Mouse (Mus musculus) hindbrain, embryonic 10.5 days (tissue): ENCODE measurements around the gene Upf3a. TPM values are rescaled to one million over a fixed set of nuclear protein-coding genes. Genes with fewer than 3 reads are reported as not detected.
"Not testable (repeated sequence)": the region's sequence is repeated elsewhere in the genome, so short reads cannot be mapped to it uniquely, and the experiment has no call there.

Source experiments
- DNase-seq: peaks from one replicate; pipeline ENCODE4 v3.0.0-alpha.2; 2017; ENCODE audit warnings: low spot score
- H3K27ac ChIP-seq: fragments of 300-500 bp; sonication (generic); 2 replicates; pipeline ENCODE4 v1.5.1; 2016; ENCODE audit warnings: mild to moderate bottlenecking, moderate library complexity
- H3K27me3 ChIP-seq: fragments of 300-500 bp; sonication (generic); 2 replicates; pipeline ENCODE4 v1.6.1; 2016; ENCODE audit warnings: mild to moderate bottlenecking; ENCODE audit not compliant: poor library complexity, insufficient read depth, severe bottlenecking
- H3K36me3 ChIP-seq: fragments of 300-500 bp; sonication (generic); 2 replicates; pipeline ENCODE4 v1.6.1; 2016; ENCODE audit warnings: mild to moderate bottlenecking, moderate library complexity
- H3K4me1 ChIP-seq: fragments of 300-500 bp; sonication (generic); replicated peaks from 2 replicates; pipeline ENCODE4 v1.6.1; 2016; ENCODE audit warnings: mild to moderate bottlenecking
- H3K4me3 ChIP-seq: fragments of 300-500 bp; sonication (generic); 2 replicates; pipeline ENCODE4 v1.5.1; 2016; ENCODE audit warnings: mild to moderate bottlenecking, moderate library complexity
- H3K9me3 ChIP-seq: fragments of 300-500 bp; sonication (generic); 2 replicates; pipeline ENCODE4 v1.6.1; 2016; ENCODE audit warnings: mild to moderate bottlenecking, moderate library complexity
- WGBS: fragments of 180-500 bp; shearing (Covaris S2); methylation state at CpG from one replicate; pipeline ENCODE4 v1.1.7; 2016; 5-methylcytosine and 5-hydroxymethylcytosine counted together
- polyA plus RNA-seq: library from polyadenylated mRNA; unstranded; fragments of >200 nt; fragmentation: Nextera tagmentation; extraction: Ambion mirVana; gene quantifications from 2 replicates; pipeline ENCODE4 v1.2.1, GENCODE M21; 2016

Upf3a gene
- 36.0 and 36.7 TPM in 2 replicates for polyA plus RNA-seq

GRCm38 (mm10) chr8:13785250-13785763, at the start of gene Upf3a:
Gene Upf3a (plus strand): TSS chr8:13785615.
- DNase-seq: peak; percentile 96
- H3K27ac ChIP-seq: peak within 1 kb of the TSS; percentile 99
- under 1% methylated on average over 47 of the region's 47 CpGs for WGBS

GRCm38 (mm10) chr8:13740323-13740770, 45.1 kb upstream of the Upf3a start:
- WGBS: 58% methylated on average over 6 of the region's 6 CpGs

More at GRCm38 (mm10) chr8:13785250-13785763, at the start of gene Upf3a:
- Histone ChIP-seq H3K27me3 (no peaks in the 10 kb centered on the region), H3K36me3 (peaks cover 51% of the 10 kb centered on the region), H3K4me3 (peak within 1 kb of the TSS; percentile 75), H3K9me3 (no peaks in the 10 kb centered on the region), H3K4me1 (peaks cover 15% of the 10 kb centered on the region)

GRCm38 (mm10) chr8:13740817-13741613, 44.4 kb upstream of the Upf3a start:
- WGBS: 91% methylated on average over 7 of the region's 7 CpGs
- Histone ChIP-seq H3K4me3 (no peak overlapping the region), H3K27me3 (no peaks in the 10 kb centered on the region), H3K4me1 (no peaks in the 10 kb centered on the region), H3K9me3 (no peaks in the 10 kb centered on the region), H3K27ac (no peak overlapping the region), H3K36me3 (no peaks in the 10 kb centered on the region)
- no peak for DNase-seq

More at GRCm38 (mm10) chr8:13740323-13740770, 45.1 kb upstream of the Upf3a start:
- Histone ChIP-seq H3K27me3 (no peaks in the 10 kb centered on the region), H3K27ac (no peak overlapping the region), H3K4me1 (no peaks in the 10 kb centered on the region), H3K4me3 (no peak overlapping the region), H3K9me3 (no peaks in the 10 kb centered on the region), H3K36me3 (no peaks in the 10 kb centered on the region)
- no peak for DNase-seq

- H3K4me3 ChIP-seq, H3K36me3 ChIP-seq, DNase-seq, H3K9me3 ChIP-seq, H3K27me3 ChIP-seq, H3K4me1 ChIP-seq, H3K27ac ChIP-seq: not testable (repeated sequence)
- 87% methylated on average over 6 of the region's 6 CpGs for WGBS
Measured at GRCm38 (mm10) chr8:13746212-13746611, 39.2 kb upstream of the Upf3a start.

GRCm38 (mm10) chr8:13747626-13748025, 37.8 kb upstream of the Upf3a start:
- no peaks in the 10 kb centered on the region for H3K36me3 ChIP-seq

GRCm38 (mm10) chr8:13753680-13754079, 31.7 kb upstream of the Upf3a start:
- H3K27me3 ChIP-seq: no peaks in the 10 kb centered on the region
- H3K9me3 ChIP-seq: no peaks in the 10 kb centered on the region
- H3K27ac ChIP-seq: no peak overlapping the region
- no peaks in the 10 kb centered on the region for H3K36me3 ChIP-seq
- peak; percentile 75 for DNase-seq
- H3K4me3 ChIP-seq: no peak overlapping the region
- H3K4me1 ChIP-seq: peaks cover 9% of the 10 kb centered on the region
- 24% methylated on average over 2 of the region's 2 CpGs for WGBS

More at GRCm38 (mm10) chr8:13747626-13748025, 37.8 kb upstream of the Upf3a start:
- Histone ChIP-seq H3K4me1 (no peaks in the 10 kb centered on the region), H3K27ac (no peak overlapping the region), H3K4me3 (no peak overlapping the region), H3K9me3 (no peaks in the 10 kb centered on the region), H3K27me3 (no peaks in the 10 kb centered on the region)
- 55% methylated on average over 3 of the region's 3 CpGs for WGBS
- DNase-seq: no peak

GRCm38 (mm10) chr8:13756480-13756879, 28.9 kb upstream of the Upf3a start:
- Histone ChIP-seq H3K27me3 (no peaks in the 10 kb centered on the region), H3K4me1 (peaks cover 19% of the 10 kb centered on the region), H3K27ac (no peak overlapping the region), H3K4me3 (no peak overlapping the region), H3K36me3 (peaks cover 21% of the 10 kb centered on the region), H3K9me3 (no peaks in the 10 kb centered on the region)
- DNase-seq: no peak
- 86% methylated on average over 7 of the region's 7 CpGs for WGBS

- no peaks in the 10 kb centered on the region for H3K9me3 ChIP-seq
- H3K27me3 ChIP-seq: no peaks in the 10 kb centered on the region
- peaks cover 28% of the 10 kb centered on the region for H3K36me3 ChIP-seq
- peak within 1 kb of the TSS; percentile 99 for H3K4me3 ChIP-seq
- WGBS: 9% methylated on average over 40 of the region's 40 CpGs
- peak within 1 kb of the TSS; percentile 96 for H3K27ac ChIP-seq
- H3K4me1 ChIP-seq: peaks cover 19% of the 10 kb centered on the region
- peak; percentile 91 for DNase-seq
Measured at GRCm38 (mm10) chr8:13756982-13757804, 28.2 kb upstream of the Upf3a start, which contains the start of gene Cdc16. Gene Cdc16 (plus strand): TSS chr8:13757676.

- 1% methylated on average over 38 of the region's 38 CpGs for WGBS
- peak overlapping the region; percentile 99 for H3K4me3 ChIP-seq
- peaks cover 19% of the 10 kb centered on the region for H3K4me1 ChIP-seq
- no peaks in the 10 kb centered on the region for H3K27me3 ChIP-seq
- H3K36me3 ChIP-seq: peaks cover 37% of the 10 kb centered on the region
- H3K27ac ChIP-seq: peak overlapping the region; percentile 96
- DNase-seq: peak; percentile 24
- no peaks in the 10 kb centered on the region for H3K9me3 ChIP-seq
Measured at GRCm38 (mm10) chr8:13757805-13758727, 27.3 kb upstream of the Upf3a start.

- Histone ChIP-seq H3K4me1 (no peaks in the 10 kb centered on the region), H3K27ac (no peak overlapping the region), H3K36me3 (peaks cover 100% of the 10 kb centered on the region), H3K9me3 (no peaks in the 10 kb centered on the region), H3K27me3 (no peaks in the 10 kb centered on the region), H3K4me3 (no peak overlapping the region)
- DNase-seq: no peak
- WGBS: 90% methylated on average over 11 of the region's 11 CpGs
Measured at GRCm38 (mm10) chr8:13769206-13769605, 16.2 kb upstream of the Upf3a start.

GRCm38 (mm10) chr8:13780536-13780935, 4.9 kb upstream of the Upf3a start:
- Histone ChIP-seq H3K9me3 (no peaks in the 10 kb centered on the region), H3K27me3 (no peaks in the 10 kb centered on the region), H3K36me3 (peaks cover 72% of the 10 kb centered on the region), H3K4me1 (peaks cover 10% of the 10 kb centered on the region), H3K27ac (no peak overlapping the region), H3K4me3 (no peak overlapping the region)
- no peak for DNase-seq
- 90% methylated on average over 3 of the region's 3 CpGs for WGBS
